Mouse (Mus musculus): ENCODE data around the gene Nbl1. TPM values are rescaled to one million over a fixed set of nuclear protein-coding genes. Genes with fewer than 3 reads are reported as not detected.

The Nbl1 gene
- total and polyA plus RNA-seq, 2 experiments from 2014 or later = 53.4 to 62.2 TPM

GRCm38 (mm10) chr4:139095406-139095805, 2.6 kb upstream of the Nbl1 start:
- WGBS = 33% methylated on average over 1 of the region's 1 CpGs
- Histone ChIP-seq H3K9me3 (ENCODE audit: low read length) (no peaks in the 10 kb centered on the region), H3K36me3 (ENCODE audit: insufficient read depth, low read length) (no peaks in the 10 kb centered on the region), H3K4me3 (ENCODE audit: low read depth, low read length) (no peak overlapping the region), H3K4me2 (ENCODE audit: low read depth, low read length, poor library complexity, severe bottlenecking) (no peak overlapping the region), H3K4me1 (ENCODE audit: insufficient read depth, low read length) (no peaks in the 10 kb centered on the region), H3K27ac (ENCODE audit: low read depth, low read length) (no peak overlapping the region), H3K27me3 (ENCODE audit: insufficient read depth, low read length) (peaks cover 31% of the 10 kb centered on the region), H3K9ac (replicated peaks; ENCODE audit: low read length, poor library complexity, severe bottlenecking) (no peak overlapping the region)
- DNase-seq (ENCODE audit: low spot score) = no peak
- TF ChIP-seq CTCF (IDR thresholded peaks at IDR 0.05) = no peak
- ATAC-seq (ENCODE audit: low FRiP score) = no peak

GRCm38 (mm10) chr4:139093196-139093530, 370 bp upstream of the Nbl1 start:
- WGBS = 23% methylated on average over 13 of the region's 13 CpGs
- Histone ChIP-seq H3K36me3 (ENCODE audit: insufficient read depth, low read length) (no peaks in the 10 kb centered on the region), H3K9ac (replicated peaks; ENCODE audit: low read length, poor library complexity, severe bottlenecking) (peak overlapping the region; percentile 51; the same call in 1 of the 2 replicates), H3K4me1 (ENCODE audit: insufficient read depth, low read length) (no peaks in the 10 kb centered on the region), H3K27ac (ENCODE audit: low read depth, low read length) (no peak overlapping the region), H3K9me3 (ENCODE audit: low read length) (no peaks in the 10 kb centered on the region), H3K4me3 (ENCODE audit: low read depth, low read length) (peak overlapping the region; percentile 53), H3K4me2 (ENCODE audit: low read depth, low read length, poor library complexity, severe bottlenecking) (peak overlapping the region; percentile 86), H3K27me3 (ENCODE audit: insufficient read depth, low read length) (peaks cover 31% of the 10 kb centered on the region)
- no peak for DNase-seq (ENCODE audit: low spot score)
- TF ChIP-seq CTCF (IDR thresholded peaks at IDR 0.05) = no peak
- ATAC-seq (ENCODE audit: low FRiP score) = no peak

GRCm38 (mm10) chr4:139091478-139092355, 1.1 kb downstream of the Nbl1 start:
- Histone ChIP-seq H3K27ac (ENCODE audit: low read depth, low read length) (0 out of 2 replicates have a peak overlapping the region, but pooled peaks have one; percentile 38), H3K36me3 (ENCODE audit: insufficient read depth, low read length) (no peaks in the 10 kb centered on the region), H3K27me3 (ENCODE audit: insufficient read depth, low read length) (peaks cover 35% of the 10 kb centered on the region), H3K4me1 (ENCODE audit: insufficient read depth, low read length) (no peaks in the 10 kb centered on the region), H3K4me3 (ENCODE audit: low read depth, low read length) (peak overlapping the region; percentile 53), H3K9ac (replicated peaks; ENCODE audit: low read length, poor library complexity, severe bottlenecking) (peak overlapping the region; percentile 44; the same call in 1 of the 2 replicates), H3K4me2 (ENCODE audit: low read depth, low read length, poor library complexity, severe bottlenecking) (peak overlapping the region; percentile 86), H3K9me3 (ENCODE audit: low read length) (no peaks in the 10 kb centered on the region)
- ATAC-seq (ENCODE audit: low FRiP score) = no peak
- WGBS = 4% methylated on average over 28 of the region's 28 CpGs
- TF ChIP-seq CTCF (IDR thresholded peaks at IDR 0.05) = no peak
- DNase-seq (ENCODE audit: low spot score) = peak; percentile 64

- H3K4me2 ChIP-seq (ENCODE audit: low read depth, low read length, poor library complexity, severe bottlenecking) = no peak overlapping the region
Observed at GRCm38 (mm10) chr4:139091066-139091465, 1.7 kb downstream of the Nbl1 start.

GRCm38 (mm10) chr4:139090303-139090940, 2.4 kb downstream of the Nbl1 start:
- no peak for TF ChIP-seq CTCF (IDR thresholded peaks at IDR 0.05)
- WGBS = 70% methylated on average over 15 of the region's 15 CpGs
- no peak overlapping the region for H3K4me2 ChIP-seq (ENCODE audit: low read depth, low read length, poor library complexity, severe bottlenecking)
- no peak overlapping the region for H3K27ac ChIP-seq (ENCODE audit: low read depth, low read length)
- no peaks in the 10 kb centered on the region for H3K4me1 ChIP-seq (ENCODE audit: insufficient read depth, low read length)
- no peaks in the 10 kb centered on the region for H3K36me3 ChIP-seq (ENCODE audit: insufficient read depth, low read length)
- no peak for ATAC-seq (ENCODE audit: low FRiP score)
- no peak overlapping the region for H3K4me3 ChIP-seq (ENCODE audit: low read depth, low read length)
- peaks cover 35% of the 10 kb centered on the region for H3K27me3 ChIP-seq (ENCODE audit: insufficient read depth, low read length)
- H3K9ac ChIP-seq (replicated peaks; ENCODE audit: low read length, poor library complexity, severe bottlenecking) = no peak overlapping the region
- DNase-seq (ENCODE audit: low spot score) = no peak
- no peaks in the 10 kb centered on the region for H3K9me3 ChIP-seq (ENCODE audit: low read length)

More at GRCm38 (mm10) chr4:139091066-139091465, 1.7 kb downstream of the Nbl1 start:
- no peaks in the 10 kb centered on the region for H3K36me3 ChIP-seq (ENCODE audit: insufficient read depth, low read length)
- H3K27me3 ChIP-seq (ENCODE audit: insufficient read depth, low read length) = peaks cover 35% of the 10 kb centered on the region
- no peak overlapping the region for H3K27ac ChIP-seq (ENCODE audit: low read depth, low read length)
- 42% methylated on average over 7 of the region's 7 CpGs for WGBS
- no peak for TF ChIP-seq CTCF (IDR thresholded peaks at IDR 0.05)
- no peak overlapping the region for H3K4me3 ChIP-seq (ENCODE audit: low read depth, low read length)
- no peaks in the 10 kb centered on the region for H3K4me1 ChIP-seq (ENCODE audit: insufficient read depth, low read length)
- DNase-seq (ENCODE audit: low spot score) = no peak
- ATAC-seq (ENCODE audit: low FRiP score) = no peak
- no peaks in the 10 kb centered on the region for H3K9me3 ChIP-seq (ENCODE audit: low read length)
- H3K9ac ChIP-seq (replicated peaks; ENCODE audit: low read length, poor library complexity, severe bottlenecking) = no peak overlapping the region
